Comparison of ENCODE assay signal across 8 mouse cellular contexts in genomic region chr5:138756311-138757085, GRCm38 (mm10). TPM values are rescaled to one million over a fixed set of nuclear protein-coding genes. Genes with fewer than 3 reads are reported as not detected.
DNase-seq lines count a peak whose midpoint lies in the region; ATAC-seq lines count a peak whose summit lies in the region.

No protein-coding gene starts in this region.

- H3K4me1 ChIP-seq in forebrain, embryonic 14.5 days (ENCODE audit: control insufficient read depth, insufficient read depth, low read length): peaks cover 29% of the 10 kb centered on the region
- H3K4me1 ChIP-seq in liver, embryonic 15.5 days (replicated peaks): peaks cover 8% of the 10 kb centered on the region; the same call in 1 of the 2 replicates

- peak overlapping the region; percentile 92 for H3K9ac ChIP-seq in forebrain, embryonic 14.5 days (ENCODE audit: low read length)
- H3K9ac ChIP-seq in liver, embryonic 15.5 days: 0 out of 2 replicates have a peak overlapping the region, but pooled peaks have one; percentile 11

- no peaks in the 10 kb centered on the region for H3K9me3 ChIP-seq in forebrain, embryonic 14.5 days (replicated peaks; ENCODE audit: control insufficient read depth, low read length)
- no peaks in the 10 kb centered on the region for H3K9me3 ChIP-seq in liver, embryonic 15.5 days (replicated peaks)

- WGBS in forebrain, embryonic 14.5 days: 17% methylated on average over 15 of the region's 15 CpGs
- 34% methylated on average over 15 of the region's 15 CpGs for WGBS in liver, embryonic 15.5 days (ENCODE audit: insufficient replicate concordance)

- peaks cover 30% of the 10 kb centered on the region for H3K36me3 ChIP-seq in forebrain, embryonic 14.5 days (ENCODE audit: control insufficient read depth, insufficient read depth, low read length)
- H3K36me3 ChIP-seq in liver, embryonic 15.5 days (replicated peaks): no peaks in the 10 kb centered on the region

- peak; percentile 5; the same call in 1 of the 2 replicates for ATAC-seq in forebrain, embryonic 14.5 days
- ATAC-seq in liver, embryonic 15.5 days (ENCODE audit: insufficient read depth): peak; percentile 26; the same call in 1 of the 2 replicates

- H3K4me3 ChIP-seq in forebrain, embryonic 14.5 days (ENCODE audit: low read depth, low read length): peak overlapping the region; percentile 77
- peak overlapping the region; percentile 54 for H3K4me3 ChIP-seq in liver, embryonic 15.5 days (replicated peaks)

- H3K4me2 ChIP-seq in forebrain, embryonic 14.5 days (ENCODE audit: low read length): peak overlapping the region; percentile 92
- peak overlapping the region; percentile 64 for H3K4me2 ChIP-seq in liver, embryonic 15.5 days

- intact Hi-C loops in heart, postnatal 10 days (cut with DNase I): no loop called here

- H3K27ac ChIP-seq in forebrain, embryonic 14.5 days (ENCODE audit: low read depth, low read length): peak overlapping the region; percentile 97
- peak overlapping the region; percentile 77 for H3K27ac ChIP-seq in liver, embryonic 15.5 days (replicated peaks)

- H3K27me3 ChIP-seq in forebrain, embryonic 14.5 days (replicated peaks; ENCODE audit: control insufficient read depth, insufficient read depth, low read length): no peaks in the 10 kb centered on the region
- peaks cover 64% of the 10 kb centered on the region for H3K27me3 ChIP-seq in liver, embryonic 15.5 days

- peak; percentile 53 for DNase-seq in layer of hippocampus, adult 11-12 months (ENCODE audit: low spot score)
- DNase-seq in layer of hippocampus, adult 9-10 months (ENCODE audit: low spot score): no peak
- DNase-seq in forebrain, embryonic 14.5 days (ENCODE audit: low spot score): peak; percentile 66
- DNase-seq in heart, postnatal 10 days: peak; percentile 63 to 67
- peak; percentile 77 to 90 for DNase-seq in kidney, postnatal 36 days
- DNase-seq in ovary, postnatal 10 days (ENCODE audit: low spot score): peak; percentile 31
- no peak for DNase-seq in c-Kit-positive CD71-positive TER-119-positive erythroid progenitor cells, embryonic 14.5 days (ENCODE audit: low spot score)

RNA-seq across cellular contexts. Expression of gene Fam20c, which starts 2.2 kb away (rescaled TPM):
- polyA plus RNA-seq in forebrain, embryonic 14.5 days (2014; fragmentation: Nextera tagmentation; extraction: Ambion mirVana): 35.7 and 46.9 TPM in 2 replicates
- total RNA-seq in heart, postnatal 10 days (2021): 10 to 100 TPM; 11.2 to 14.7 TPM
- polyA plus RNA-seq in liver, embryonic 15.5 days (2015; fragmentation: Nextera tagmentation; extraction: Ambion mirVana): 11.1 and 14.3 TPM in 2 replicates

Comparison
In these comparisons a context has a peak if more than half of its experiments do, and no peak if none do; other contexts are left out.
1. DNase-seq: peak in layer of hippocampus, adult 11-12 months (single experiment), forebrain, embryonic 14.5 days (single experiment), heart, postnatal 10 days (2 of 2), kidney, postnatal 36 days (2 of 2) and ovary, postnatal 10 days (single experiment); none in layer of hippocampus, adult 9-10 months (single experiment) and c-Kit-positive CD71-positive TER-119-positive erythroid progenitor cells, embryonic 14.5 days (single experiment).